Mouse (Mus musculus): ENCODE results near the gene Ephb2.

GRCm38 (mm10) chr4:136865531-136865930 is 29.7 kb upstream of the Ephb2 start:
- no peak for TF ChIP-seq CTCF (IDR thresholded peaks at IDR 0.05; ENCODE audit: low read depth)
- TF ChIP-seq EP300 (IDR thresholded peaks at IDR 0.05; ENCODE audit: low read depth): no peak
